Mouse (Mus musculus) skeletal muscle tissue, adult 2 months (tissue): ENCODE data around the gene Lfng.

Experiments
- DNase-seq: peaks from one replicate; pipeline ENCODE4 v3.0.0-alpha.2; 2012; ENCODE audit warnings: low read depth, low spot score

Gene Lfng

DNA sequence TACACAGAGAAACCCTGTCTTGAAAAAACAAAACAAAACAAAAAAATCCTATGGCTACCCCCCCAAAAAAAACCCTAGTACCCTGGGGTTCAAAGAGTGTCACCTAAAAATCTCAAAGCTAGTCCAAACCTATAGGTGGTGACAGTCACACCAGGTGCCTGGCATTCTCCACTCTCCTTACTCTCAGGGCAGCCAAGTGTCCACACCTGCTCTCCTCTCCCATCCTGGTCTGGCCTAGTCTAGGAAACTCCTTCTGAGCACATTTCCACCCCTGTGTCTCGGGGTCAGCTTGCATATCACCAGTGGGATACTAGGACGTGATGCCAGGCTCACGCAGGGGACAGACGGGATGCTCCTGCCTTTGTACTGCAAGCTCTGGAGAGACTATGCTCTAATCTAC lies 32.2 kb downstream of the Lfng start:
- no peak for DNase-seq

DNA sequence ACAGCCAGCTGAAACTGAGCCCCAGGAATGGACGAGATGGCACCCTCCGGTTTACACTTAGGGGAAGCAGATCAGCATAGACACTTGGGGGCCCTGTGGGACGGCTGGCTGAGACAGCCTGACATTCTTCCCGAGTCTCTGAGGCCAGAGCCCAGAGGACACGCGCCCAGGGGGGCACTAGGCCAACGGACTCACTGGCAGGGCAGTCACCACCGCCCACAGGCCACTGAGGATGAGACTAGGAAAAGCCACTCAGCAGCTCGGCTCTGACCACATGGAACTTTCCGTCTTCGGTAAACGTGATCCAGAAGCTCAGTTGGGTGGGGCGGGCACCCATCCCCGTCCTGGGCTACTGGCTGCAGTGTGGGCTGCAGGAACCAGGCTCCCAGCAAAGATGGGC lies 32.8 kb downstream of the Lfng start:
- DNase-seq, result peak; percentile 72

DNA sequence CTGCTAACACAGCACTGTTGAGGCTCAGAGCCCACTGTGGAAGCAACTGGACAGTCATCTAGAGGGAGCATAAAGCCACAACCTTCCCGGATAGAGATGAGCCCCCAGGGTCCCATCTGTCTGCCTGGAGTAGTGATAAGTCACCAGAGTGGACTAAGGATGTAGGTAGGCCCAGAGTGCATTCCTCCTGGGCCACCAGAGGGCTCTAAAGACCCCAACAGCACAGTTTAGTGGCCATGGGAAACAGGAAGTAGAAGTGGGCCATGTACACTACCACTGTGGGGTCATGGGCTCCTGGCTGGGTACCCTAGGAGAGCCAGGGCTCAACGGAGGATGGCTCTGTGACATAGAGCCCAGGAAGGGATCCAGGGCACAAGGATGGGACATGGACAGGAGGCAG lies 33.7 kb downstream of the Lfng start:
- no peak for DNase-seq

DNA sequence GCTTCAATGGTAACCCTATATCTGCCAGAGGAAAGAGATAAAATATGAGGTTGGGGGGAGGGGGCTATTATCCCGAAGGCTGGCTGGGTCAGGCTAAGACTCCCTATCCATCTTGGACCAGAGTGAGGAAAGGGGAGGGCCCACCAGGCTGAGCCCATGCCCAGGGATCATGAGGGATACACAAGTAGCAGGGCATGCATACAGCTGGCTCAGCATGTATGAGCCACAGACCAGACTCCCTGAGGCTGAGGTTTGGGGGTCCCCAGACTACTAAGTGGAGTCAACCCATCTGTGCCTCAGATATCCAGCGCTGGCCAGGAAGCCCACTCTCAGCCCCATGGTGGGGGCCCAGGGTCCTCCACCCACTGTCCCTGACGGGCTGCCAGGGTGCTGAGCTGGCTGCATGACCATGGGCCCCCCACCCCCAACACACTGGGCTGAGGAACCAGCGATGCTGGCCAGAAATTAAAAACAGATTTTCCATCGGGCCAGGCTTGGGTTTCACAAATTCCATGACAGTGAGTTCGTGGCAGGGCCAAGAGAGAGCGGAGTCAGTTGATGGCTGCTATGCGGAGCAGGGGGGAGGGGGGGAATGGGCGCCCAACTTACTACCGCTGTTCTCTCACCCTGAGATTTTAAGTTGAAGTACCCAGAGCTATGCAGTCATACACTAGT lies 34.3 kb downstream of the Lfng start:
- no peak for DNase-seq

DNA sequence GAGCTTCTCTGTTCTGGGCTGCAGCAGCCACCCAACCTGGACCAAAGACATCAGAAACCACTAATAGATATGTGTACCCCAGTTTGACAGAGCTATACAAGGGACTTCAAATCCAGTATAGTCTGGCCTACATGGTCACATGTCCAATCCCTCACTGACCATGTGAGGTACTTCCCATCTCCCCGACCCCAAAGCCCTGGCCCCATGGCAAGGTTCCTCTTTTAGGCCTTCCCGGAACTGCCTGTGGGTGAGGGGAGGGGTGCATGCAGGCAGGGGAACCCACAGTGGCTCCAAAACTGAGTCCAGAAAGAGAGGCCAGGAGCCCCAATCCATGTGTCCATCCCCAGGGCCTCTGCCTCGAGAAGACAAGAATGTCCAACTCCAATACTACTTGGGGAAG lies 35.0 kb downstream of the Lfng start:
- DNase-seq, result peak; percentile 57

DNA sequence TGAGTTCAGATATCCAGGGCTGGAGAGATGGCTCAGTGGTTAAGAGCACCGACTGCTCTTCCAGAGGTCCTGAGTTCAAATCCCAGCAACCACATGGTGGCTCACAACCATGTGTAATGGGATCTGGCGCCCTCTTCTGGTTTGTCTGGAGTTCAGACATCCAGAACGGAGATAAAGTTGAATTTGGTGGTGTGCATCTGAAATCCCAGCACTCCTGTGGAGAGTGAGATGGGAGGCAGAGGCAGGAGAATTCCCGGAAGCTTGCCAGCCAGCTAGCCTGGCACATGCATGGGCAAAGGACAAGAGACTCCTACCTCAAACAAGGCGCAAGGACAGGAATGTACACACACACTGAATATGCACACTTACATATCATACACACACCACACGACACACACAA lies 37.1 kb downstream of the Lfng start:
- no peak for DNase-seq

DNA sequence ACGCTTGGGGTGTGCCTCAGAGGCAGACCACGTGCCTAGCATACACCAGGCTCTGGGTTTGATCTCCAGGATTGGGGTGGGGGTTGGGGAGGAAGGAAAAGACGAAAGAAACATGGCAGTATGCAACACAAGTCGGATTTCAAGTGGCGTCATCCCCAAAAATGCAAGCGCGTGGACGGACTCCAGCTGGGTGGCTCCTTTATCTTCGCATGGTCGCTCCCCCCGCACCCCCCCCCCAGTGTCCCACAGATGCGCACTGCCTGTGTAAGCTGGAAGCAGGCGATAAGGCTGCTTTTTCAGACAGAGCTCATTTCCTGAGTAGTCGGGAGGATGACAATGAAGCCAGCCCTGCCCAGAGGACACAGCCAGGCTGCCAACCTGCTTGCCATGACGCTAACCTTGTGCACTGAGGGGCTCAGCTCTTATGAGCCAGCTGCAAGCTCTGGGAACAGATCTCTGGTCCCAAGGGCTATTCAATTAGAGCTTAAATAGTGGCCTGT lies 37.6 kb downstream of the Lfng start:
- DNase-seq, result no peak

DNA sequence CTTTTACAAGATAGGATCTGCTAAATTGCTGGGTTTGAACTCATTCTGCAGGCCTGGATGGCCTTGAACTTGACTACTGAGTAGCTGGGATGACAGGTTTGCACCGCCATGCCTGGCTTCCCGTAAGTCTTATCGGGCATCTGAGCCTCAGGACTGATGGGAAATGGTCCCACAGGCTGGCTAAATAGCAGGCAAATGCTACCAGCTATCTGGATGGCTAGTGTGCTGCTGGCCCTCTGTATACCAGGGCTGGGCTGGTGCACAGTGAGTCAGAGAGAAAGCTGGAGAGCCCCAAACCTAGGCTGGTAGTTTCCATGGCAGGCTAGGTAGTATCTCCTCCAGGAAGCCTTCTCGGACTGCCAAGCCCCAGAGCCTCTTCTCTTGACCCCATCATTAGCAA lies 38.3 kb downstream of the Lfng start:
- no peak for DNase-seq

DNA sequence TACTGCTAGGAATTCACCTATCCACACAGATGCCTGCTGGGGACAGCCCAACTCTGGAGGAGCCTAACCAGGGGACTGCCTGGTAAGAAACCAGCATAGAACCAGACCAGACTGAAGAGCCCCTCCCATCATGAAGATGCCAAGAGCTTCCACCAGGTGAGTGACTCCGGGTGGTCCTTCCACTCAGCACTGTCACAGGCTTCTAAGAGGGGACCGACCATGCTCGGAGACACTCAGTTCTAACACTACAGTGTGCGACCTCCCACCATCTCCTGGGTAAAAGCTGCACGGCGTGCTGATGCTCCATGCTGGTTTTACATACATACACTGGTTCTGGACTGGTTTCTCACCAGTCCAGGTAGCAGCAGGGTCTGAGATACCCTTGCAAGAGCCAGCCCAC lies 39.1 kb downstream of the Lfng start:
- no peak for DNase-seq

DNA sequence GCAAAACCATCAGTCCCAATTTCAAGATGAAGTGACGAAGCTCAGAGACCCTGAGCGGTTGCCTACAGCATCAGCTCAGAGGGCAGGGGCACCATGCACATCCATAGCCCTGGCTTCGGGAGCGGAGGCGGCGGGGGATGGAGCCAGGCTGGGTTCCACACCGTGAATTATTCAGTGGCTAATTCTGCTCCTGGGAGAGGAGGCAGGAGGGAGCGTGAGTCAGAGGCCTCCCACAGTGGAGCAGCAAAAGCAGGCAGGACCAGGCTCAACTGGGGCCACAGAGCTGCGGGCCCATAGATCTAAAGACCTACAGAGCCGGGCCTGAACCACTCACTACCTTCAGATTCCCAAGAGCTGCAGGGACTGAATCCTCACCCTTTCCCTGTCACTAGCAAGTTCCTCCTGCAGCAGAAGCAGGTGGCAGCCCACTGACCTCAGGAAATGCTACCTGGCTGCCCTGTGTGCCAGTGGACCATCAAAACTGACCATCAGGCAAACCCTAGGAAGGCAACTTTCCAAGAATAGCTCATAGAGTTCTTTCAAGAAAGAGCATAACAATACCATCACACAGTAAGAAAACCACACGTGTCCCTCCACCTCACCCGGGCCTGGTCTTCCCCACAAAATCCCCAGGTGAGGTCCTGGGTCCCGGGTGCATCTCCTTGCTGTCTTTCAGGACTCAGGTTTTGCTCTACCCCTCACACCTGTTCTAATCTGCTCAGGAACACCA lies 40.1 kb downstream of the Lfng start:
- no peak for DNase-seq

DNA sequence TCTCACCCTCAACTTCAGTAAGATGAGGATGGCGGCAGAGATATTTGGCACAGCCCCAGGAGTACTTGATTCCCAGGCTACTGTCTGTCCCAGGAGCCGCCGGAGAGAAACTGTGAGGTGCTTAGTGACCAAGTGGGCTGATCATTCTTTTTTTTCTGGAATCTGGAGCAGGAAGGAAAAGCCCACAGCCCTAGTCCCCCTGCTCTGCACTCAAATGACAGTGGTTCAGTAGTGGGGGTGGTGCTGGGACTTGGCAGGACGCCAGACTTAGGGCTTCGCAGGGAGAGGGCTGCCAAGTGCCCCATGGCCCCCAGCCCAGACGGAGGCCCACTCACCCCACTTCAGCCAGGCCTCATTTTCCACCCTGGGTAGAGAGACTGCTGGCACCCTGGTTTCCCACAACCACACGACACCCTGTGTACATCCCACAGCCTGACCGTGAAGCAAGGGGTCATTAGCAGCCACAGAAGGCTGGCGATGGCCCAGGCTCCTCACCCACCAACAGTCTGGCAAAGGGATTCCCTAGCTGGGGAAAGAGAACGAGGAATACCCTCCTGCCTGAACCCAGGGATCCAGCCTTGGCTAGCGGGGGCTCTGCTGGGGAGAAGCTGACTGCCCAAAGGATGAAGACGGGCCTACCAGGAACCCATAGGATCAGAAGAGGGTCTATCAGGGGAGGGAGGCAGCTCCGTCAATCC lies 40.9 kb downstream of the Lfng start:
- no peak for DNase-seq

DNA sequence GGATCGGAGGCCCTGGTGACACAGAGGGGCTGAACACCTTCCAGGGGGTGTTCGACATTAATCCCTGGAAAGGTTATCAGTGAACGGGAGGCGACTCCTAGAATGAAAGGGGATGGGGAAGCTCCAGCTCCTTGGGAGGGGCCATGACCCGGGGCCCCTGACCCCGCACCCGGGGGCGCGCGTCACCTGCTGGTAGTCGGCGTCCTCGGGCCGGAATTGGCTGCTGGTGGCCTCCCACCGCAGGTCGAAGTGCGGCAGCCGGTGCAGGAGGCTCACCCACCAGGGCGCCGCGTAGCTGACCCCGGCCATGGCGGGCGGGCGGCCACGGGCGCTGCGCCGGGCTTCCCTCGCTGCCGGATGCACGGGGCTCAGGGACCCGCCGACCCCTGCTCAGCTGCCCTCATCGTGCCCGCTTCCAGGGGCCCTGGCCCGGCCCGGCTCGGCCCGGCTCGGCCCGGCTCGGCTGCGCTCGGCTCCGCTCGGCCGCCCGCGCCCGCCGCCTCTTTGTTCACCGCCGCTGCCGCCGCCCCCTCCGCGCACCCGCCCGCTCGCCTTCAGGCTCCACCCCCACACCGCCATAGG lies 41.5 kb downstream of the Lfng start, which contains the start of gene Ttyh3:
TSS of gene Ttyh3 (minus strand) at position 513 of the 582 bp plus-strand sequence.
- DNase-seq, result no peak

DNA sequence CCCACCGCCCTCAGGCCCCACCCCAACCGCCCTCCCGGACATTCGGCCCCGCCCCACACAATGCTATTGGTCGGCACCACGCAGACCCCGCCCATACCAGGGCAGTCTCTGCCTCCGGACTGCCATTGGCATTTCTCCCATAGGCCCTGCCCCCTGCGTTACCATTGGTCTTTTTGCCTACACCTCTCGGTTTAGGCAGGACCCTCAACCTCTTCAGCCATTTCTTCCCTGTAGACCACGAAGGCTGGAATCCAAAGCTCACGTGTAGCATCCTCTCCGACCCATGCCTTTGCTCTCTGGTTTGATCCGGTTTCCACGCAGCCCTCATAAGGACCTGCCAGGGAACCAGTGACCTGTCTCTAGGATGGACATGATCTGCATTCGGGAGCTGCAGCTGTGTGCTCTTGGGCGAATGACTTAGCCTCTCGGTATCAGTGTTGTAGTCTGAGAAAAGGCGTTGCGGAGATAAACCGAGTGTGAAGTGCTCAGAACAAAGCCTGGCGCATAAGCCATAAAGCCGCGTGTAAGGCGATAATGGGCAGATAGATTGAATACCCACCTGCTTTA lies 42.1 kb downstream of the Lfng start:
- DNase-seq, result peak; percentile 93

DNA sequence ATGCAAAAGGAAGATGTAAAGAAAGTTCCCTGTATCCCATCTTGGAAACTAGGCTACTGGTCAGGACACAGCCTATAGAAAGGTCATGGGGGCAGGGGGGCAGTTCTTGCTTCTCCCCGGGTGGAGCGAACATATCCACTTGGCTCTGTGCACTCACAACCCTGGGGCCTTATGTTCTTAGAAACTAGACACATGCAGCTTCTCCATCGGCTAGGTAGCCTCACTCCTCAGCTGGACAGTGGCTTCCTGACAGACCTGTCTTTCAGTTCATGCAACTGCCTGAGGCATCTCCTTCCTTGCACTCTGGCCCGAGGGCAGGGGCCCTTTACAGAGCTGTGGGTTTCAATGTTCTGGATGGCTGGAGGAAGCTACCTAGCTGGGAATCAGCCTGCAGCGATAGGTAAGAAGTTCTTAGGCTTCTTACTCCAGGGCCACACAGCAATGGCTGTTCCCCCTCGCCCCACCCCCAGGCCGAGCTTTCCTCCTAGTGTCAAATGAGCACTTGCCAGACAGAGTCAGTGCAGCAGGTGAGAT lies 42.8 kb downstream of the Lfng start:
- no peak for DNase-seq

DNA sequence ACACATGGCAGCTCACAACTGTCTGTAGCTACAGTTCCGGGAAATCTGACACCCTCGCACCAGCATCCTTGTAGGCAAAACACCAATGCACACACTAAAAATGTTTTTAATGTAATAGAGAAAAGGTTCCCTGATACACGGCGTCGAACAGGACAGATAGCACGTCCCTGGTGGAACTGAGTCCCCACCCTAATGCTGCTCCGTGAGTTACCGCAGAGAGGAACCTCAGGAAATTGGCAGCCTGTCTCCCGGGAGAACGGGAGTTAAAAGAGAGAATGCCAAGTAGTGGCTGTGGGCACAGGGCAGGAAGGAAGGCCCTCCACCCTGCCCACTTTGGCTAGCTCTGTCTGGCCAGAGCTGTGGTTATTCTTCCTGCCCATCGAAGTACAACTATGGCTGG lies 44.1 kb downstream of the Lfng start:
- no peak for DNase-seq

DNA sequence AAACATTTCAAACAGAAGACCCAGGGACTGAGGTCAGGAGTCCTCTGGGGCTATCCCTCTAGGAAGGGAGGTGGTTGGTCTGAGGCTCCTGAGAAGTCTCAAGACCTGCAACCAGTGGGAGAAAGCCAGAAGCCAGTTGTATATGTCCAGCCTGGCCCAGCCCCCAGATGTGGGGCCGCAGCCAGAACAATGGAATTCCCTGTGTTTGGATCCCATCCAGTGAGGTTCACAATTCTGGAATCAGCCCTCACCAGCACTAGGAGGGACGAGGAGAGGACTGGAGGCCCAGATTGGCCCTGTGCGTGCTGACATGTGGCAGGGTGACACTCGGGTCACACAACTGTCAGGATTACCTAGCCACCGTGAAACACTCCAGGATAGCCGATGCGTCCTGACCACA lies 45.5 kb downstream of the Lfng start:
- no peak for DNase-seq

DNA sequence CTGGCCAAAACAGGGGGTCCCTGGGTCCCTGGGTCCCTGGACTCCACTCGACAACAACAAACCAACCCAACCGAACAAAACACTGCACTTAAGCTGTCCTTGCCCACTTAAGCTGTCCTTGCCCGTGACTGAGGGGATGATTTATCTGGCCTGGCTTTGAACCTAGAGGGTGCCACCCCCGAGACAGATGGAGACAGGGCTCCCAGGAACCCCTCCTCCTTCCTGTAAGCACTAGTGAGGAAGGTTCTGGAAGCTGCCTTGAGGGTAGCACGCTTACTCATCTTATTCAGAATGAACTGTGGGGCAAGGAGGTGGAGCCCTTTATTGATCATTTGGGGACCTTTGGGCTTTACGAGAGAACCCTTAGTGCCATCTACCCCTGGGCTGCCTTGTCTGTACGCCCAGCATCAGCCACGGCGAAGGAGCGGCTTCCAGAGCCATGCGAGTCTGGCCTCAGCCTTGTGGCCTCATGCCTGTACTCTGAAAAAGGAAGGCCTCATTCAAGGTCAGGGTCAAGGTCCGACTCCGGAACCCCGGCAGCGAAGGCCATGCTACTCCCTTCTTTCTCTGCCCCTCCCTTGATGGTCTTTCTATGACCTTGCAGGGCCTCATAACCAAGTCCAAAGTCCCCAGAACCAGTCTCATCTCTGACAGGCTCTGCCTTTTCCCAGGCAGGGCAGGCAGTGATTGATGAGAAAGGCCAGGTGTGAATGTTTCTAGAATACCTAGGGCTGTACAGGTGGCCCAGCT lies 47.2 kb downstream of the Lfng start:
- DNase-seq, result no peak

DNA sequence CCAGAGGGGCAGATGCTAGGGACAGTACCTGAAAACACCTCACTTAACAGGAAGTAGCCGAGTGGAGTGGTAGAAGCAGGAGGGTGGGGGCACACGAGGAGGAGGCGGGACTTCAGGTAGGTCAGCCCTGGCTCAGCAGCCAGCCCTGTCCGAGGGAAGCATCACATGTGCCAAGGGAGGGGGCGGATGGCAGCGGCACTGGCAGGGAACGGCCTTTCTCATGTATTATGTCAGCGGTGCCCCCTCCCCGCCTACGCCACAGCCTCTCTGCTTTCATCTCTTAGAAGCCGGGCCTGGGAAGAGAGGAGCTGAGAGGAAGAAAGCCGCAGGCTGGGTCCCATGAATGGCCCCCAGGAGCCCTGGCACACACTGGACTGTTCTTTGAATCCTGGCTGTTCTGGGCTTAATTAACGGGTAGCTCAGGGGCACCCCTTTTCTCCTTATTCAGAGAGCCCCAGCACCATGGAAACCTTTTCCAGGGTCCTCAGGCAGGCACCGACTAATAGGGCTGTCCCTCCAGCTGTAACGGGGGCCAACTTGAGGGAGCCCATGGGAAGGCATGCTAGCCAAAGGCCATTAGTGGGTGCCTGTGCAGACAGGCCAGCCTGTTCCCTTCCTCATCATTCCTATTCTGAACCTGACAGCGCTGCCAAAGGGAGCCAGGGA lies 52.6 kb downstream of the Lfng start:
- DNase-seq, result no peak

DNA sequence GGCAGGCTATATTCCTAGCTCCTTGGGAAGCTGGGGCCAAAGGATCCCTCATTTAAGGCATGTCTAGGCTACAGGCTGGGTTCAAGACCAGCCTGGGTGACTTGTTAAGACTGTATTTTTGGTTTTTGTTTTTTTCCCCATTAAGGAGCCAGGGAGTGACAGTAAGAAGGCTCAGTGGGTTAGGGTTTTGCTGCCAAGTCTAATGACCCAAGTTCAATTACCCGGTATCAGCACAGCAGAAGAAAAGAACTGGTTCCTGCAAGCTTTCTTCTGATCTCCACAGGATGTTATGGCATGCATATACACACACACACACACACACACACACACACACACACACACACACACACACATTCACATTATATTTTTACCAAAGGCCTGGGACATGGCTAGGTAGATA lies 53.3 kb downstream of the Lfng start:
- DNase-seq, result no peak

DNA sequence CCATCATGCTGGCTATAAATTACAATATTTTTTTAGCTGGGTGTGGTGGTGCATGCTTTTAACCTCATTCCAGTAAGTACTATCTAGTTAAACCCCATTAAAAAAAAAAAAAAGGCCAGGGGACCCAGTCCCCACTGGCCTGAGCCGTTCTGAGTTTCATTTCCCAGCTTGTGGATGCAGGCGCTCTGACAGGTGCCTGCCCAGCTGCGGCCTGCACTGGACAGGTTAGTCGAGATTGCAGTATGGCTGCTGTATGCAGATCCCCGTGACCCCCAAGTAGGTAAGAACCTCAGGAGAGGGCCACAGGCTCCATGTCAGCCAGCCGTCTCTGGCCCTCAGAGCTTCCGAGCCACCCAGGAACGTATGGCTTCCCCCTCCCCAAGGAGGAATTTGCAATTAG lies 54.3 kb downstream of the Lfng start:
- DNase-seq, result no peak
